Mouse (Mus musculus) kidney, adult 9 months (tissue): ENCODE measurements around the gene Fgf12.

ENCODE experiments used
- DNase-seq: peaks from one replicate; pipeline ENCODE4 v3.0.0; 2022

The Fgf12 gene

DNA sequence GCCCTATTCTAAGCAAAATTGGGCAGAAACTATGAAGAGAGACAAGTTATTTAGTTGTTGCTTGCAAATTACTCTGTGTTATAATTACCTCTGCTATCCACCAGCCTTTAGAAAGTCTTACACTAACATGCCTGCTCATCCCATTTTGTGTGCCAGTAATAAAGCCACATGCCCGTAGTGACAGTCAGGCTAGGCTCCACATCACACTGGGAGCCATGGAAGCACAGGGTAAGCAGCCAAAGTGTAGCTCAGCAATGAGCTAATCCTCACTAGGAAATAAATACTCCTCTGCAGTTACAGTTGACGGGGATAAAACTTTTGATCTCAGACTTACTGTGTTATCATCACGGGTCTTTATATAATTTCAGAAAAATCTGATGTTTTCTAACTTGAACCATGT lies 298.0 kb downstream of the Fgf12 start:
- no peak for DNase-seq

GRCm38 (mm10) chr16:28447114-28447455 lies 305.8 kb downstream of the Fgf12 start:
- DNase-seq = no peak

DNA sequence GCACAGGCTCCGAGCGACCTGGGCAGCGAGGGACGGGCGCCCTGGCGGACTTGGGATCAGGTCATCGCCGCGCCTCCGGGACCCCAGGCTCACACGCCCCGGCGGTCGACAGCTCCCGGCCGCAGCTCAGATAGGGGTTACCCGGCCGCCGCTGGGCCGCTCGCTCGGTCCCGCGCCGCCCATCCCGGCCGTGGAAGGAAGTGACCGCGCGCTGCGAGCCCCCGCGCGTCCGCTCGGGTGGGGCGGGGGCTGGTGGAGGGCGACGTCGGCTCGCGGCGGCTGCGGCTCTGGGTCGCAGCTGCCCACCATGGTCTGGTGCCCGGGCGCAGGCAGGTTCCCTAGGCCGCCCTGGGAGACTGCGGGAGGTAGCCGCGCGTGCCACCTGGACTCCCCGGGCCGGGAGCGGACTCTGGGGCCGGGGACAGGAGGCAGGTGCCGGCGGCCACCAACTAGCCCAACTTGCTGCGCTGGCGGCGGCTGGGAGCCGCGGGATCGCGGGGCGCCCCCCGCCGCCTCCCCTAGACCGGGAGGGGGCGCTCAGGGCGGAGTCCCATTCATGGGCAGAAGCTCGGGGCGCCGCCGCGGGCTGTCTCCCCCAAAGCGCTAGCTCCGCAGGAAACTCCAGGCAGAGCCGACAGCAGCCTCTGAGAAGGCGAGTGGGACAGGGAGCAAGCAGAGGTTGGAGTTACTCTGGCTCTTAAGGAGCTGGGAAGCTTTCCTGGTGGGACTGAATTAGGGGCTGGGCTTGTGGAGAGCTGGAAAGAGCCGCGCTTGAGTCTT lies 306.3 kb downstream of the Fgf12 start:
- no peak for DNase-seq

DNA sequence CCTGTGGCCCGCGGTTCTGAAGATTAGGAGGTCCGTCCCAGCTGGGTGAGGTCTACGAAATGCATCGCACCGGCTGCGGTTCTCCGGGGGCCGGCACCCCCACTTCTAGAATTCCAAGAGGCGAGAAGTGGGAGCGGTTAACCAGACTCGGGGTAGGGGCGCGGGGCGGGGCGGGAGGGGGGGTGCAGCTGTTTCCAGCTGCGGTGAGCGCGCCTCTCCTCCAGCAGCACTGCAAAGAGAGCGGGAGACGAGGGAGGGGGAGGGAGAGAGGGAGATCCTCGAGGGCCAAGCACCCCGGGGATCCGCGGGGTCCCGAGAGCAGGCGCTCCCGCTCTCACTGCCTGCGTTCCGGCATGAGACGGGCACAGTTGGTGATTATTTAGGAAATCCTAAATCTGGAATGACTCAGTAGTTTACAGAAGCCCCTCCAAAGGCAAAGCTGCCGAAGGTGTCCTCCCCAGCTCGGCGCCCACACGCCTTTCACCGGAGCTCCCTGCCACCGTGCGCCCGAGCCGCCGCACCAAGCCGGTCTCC lies 307.0 kb downstream of the Fgf12 start:
- no peak for DNase-seq

GRCm38 (mm10) chr16:28444993-28445799 lies 307.7 kb downstream of the Fgf12 start:
- peak; percentile 2 for DNase-seq

DNA sequence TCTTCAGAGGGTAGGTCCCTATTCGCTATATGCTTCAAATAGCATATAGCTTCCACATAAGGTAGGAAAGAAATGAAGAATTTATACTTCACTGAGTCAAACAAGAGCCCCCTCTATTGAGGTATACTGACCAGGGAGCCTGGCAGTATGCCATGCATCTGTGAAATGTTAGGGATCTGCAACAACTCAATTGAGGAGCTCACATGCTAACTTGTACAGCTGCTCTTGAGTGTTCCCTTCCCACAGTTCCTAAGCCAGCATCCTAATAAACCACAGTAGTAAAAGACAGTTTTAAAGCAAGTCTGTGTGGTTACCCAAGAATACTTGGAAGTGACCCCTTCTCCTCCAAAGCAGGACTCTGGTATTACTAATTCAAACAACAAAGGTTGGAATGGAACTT lies 331.3 kb downstream of the Fgf12 start:
- DNase-seq = no peak

GRCm38 (mm10) chr16:28419693-28420299 lies 333.1 kb downstream of the Fgf12 start:
- DNase-seq = peak; percentile 1

- DNase-seq = no peak
Measured at GRCm38 (mm10) chr16:28411210-28411817, 341.6 kb downstream of the Fgf12 start.

DNA sequence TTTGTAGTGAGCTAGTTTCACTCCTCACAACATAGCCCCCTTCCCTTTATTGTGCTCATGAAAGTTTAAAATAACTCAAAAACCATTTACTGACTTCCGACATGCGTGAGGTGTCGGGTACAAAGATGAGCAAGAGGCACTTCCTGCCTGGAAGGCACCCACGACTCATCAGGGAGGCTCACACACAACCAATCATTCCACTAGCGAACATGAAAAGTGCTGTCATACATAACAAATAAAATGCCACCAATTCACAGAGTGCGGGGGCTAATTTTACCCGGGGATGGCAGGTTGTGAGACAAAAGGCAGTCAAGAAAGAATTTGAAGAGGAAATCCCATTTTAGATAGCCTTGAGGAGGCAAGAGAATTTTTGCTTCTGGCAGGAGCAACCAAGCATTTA lies 344.6 kb downstream of the Fgf12 start:
- no peak for DNase-seq

- no peak for DNase-seq
Measured at GRCm38 (mm10) chr16:28407892-28408291, 345.0 kb downstream of the Fgf12 start.

- DNase-seq = no peak
Measured at GRCm38 (mm10) chr16:28404156-28404555, 348.7 kb downstream of the Fgf12 start.

DNA sequence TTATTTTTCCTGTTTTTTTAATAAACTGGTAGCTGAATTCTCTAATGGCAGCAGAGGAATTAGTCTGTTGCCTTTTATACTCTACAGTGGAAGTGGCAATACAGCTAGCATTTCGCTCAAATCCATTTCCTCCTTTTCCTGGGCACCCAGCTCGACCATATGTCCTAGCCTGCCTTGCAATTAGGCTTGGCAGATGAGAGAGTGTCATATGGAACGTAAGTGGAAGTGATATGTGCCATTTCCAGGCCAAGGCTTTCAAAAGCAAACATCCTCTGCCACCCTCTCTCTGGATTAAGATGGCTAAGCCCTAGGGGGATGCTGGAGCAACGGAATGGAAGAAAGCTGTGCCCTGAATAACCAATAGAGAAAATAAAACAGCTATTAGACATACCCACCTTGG lies 350.2 kb downstream of the Fgf12 start:
- no peak for DNase-seq

DNA sequence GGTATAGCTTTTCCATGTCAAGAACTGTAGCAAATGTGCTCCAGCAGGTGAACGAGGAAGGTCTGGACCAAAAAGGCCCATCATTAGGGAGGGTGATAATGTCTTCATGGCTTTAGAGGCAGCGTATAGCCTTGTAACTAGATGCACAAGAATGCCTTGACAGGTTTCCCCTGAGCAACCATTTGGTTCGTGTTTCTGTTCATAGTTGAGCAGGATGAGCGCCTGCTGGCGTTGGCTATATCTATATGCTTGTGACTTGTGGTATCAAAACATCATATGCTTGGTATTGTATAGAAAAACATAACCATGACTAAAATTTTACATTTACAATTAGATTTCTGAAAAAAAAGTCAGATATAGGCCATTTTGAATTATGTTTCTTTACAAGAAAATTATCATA lies 361.6 kb downstream of the Fgf12 start:
- DNase-seq = no peak

- DNase-seq = no peak
Measured at GRCm38 (mm10) chr16:28389114-28389513, 363.8 kb downstream of the Fgf12 start.

DNA sequence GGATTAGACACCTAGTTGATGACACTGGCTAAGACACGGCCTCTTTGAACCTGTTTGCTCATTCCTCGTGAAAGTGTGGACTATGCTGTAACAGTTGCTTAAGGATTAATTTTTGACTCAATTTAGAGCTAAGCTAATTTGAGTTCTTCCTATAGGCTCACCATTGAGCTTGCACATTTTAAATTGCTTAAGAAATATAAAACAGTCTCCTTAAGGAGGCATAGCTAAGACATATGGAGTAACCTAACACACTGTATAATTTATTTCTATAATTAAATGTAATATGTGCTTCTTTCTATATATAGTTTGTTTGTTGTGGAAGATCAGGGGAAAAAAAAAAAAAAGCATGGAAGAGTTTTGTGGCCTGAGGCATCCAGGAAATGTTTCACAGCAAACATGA lies 378.1 kb downstream of the Fgf12 start:
- no peak for DNase-seq

DNA sequence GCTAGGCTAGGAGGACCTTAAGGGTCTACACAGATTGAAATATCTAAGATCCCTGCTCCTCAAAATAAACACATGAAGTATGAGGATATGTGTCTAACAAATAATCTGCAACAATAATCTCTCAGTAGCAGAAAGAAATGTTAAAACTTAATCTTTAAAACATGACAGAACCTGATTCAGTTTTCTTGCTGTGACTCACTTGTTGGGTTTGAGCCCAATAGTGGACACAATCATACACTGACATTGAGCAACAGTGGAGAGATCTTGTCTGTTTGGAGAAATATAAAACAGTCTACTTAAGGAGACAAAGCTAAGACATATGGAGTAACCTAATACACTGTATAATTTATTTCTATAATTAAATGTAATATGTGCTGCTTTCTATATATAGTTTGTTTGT lies 379.6 kb downstream of the Fgf12 start:
- DNase-seq = no peak

DNA sequence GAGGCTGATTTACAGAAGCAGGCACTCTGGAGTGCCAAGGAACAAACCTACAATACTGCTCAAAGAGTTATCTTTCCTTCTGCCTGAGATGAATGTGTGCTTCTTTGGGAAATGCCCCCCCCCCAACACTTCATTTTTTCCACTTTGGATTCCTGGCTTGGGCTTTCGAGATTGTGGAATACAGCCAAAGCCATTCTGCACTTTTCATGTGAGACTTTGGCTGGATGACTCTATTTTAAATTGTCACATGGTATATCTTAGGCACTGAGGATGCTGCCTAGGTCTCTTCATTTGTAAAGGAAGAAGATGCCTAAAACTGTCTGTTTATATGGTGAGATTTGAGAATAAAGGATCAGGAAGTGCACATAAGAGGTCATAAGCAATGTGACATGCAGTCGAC lies 402.2 kb downstream of the Fgf12 start:
- DNase-seq = no peak

DNA sequence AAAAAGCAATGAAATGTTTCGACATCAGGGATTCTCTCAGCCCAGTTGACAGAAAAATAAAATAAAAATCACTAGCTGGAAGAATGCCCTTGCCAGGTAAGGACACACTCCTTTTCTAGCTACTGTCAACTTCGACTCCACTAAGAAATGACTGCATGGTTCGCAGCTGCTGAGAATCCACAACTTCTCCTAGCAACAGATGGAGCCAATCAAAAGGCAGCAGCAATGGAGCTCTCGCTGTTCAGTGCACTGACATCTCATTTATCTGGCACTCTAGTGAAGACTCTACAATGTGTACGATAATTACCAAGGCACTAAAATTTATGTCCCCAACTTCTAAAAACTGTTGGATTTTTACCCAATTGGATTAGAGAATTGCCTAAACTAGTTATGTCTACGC lies 407.5 kb downstream of the Fgf12 start:
- DNase-seq = no peak

DNA sequence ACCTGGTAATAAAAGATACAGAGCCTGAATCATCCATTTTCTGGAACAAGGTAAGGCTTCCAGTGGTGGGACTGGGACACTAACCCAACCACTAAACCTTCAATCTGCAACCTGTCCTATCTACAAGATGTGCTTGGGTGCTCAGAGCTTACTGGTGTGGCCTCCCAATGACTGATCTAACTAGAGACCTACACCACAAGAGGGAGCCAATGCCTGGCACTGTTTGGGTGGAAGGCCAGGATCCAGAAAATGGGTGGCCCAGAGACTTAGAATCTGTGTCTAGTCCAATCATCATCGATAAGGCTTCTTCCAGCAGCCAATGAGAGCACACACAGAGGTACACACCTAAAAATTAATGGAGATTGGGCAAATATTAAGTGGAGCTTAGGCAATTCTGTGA lies 414.9 kb downstream of the Fgf12 start:
- no peak for DNase-seq

DNA sequence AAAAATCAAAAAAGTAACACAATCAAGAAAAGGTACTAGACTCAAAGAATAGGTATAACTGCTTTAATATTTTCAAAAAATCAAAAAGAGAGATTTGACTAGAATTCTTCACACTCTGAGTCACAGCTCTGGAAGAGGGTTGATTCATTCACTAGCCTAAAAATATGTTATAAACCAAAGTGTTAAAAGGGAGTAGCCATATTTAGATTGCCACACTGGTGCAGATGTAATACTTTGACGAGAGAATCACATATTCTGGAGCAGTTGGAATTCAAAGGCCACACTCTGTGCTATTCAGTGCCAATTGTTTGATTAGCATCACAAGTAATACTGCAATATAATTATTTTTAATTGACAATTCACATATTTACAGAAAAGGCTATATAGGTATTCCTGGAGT lies 416.2 kb downstream of the Fgf12 start:
- DNase-seq = no peak

DNA sequence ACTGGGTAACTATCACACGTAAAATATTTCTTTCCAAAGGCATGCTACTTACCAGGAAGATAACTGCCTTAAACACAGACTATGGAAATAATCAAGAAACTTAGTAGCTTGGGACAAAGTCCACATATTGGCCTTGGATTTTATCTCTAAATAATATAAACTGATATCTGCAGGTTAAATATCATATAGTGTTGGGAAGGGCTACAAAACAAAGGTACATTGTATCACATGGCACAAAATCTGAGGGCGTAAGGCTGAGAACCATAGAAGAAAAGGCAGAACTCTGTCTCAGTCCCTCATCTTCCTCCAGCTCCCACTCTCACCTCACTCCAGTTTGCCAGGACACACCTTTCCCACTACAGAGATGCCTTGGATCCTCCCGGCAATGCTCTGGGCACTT lies 417.8 kb downstream of the Fgf12 start:
- DNase-seq = no peak

- peak; percentile 24 for DNase-seq
Measured at GRCm38 (mm10) chr16:28323576-28323975, 429.3 kb downstream of the Fgf12 start.

DNA sequence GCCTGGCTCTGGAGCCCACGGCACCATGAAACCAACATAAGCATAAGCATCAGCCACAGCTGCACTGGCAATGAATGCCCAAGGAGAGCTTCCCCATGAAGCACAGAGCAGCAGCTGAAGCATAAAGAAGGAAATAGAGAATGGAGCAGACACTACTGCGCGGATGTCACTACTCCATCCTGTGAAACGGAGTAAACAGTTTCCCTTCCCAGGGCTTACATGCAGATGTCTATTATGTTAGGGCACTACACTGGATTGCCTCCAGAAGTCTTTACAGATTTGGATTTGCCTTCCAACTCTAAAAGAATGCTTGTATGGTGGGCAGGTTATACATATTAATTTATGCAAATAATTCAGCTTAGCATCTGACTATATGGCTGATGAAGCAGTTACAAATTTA lies 441.2 kb downstream of the Fgf12 start:
- DNase-seq = no peak
